Comparison of ENCODE assay signal across 8 mouse cellular contexts in the genomic region with DNA sequence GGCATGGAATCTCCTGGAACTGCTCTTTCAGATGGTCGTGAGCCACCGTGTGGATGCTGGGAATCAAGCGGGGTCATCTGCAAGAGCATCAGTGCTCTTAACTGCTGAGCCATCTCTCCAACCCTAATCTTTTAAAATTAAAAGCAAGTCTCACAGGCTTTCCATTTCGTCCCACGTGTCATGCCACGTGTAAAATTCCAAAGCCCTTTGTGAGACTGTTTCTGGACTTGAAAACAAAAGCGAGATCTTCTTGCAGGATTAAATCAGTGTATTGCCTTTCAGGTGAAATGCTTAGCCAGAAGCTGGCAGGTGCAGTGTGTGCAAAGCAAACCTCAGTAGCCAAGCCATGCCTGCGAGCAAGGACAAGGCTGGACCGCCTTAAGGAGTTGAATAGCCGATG. TPM values are rescaled to one million over a fixed set of nuclear protein-coding genes. Genes with fewer than 3 reads are reported as not detected.
DNase-seq lines count a peak whose midpoint lies in the region; ATAC-seq and TF ChIP-seq lines count a peak whose summit lies in the region.

No protein-coding gene starts in this region.

- H3K36me3 ChIP-seq in thymus, adult 2 months (ENCODE audit: control insufficient read depth, insufficient read depth, low read length): no peaks in the 10 kb centered on the region
- peaks cover 6% of the 10 kb centered on the region; the same call in 1 of the 2 replicates for H3K36me3 ChIP-seq in liver, embryonic 13.5 days

- H3K4me3 ChIP-seq in gastrocnemius, adult 2 months: peak overlapping the region; percentile 96
- H3K4me3 ChIP-seq in thymus, adult 2 months (ENCODE audit: control insufficient read depth, insufficient read depth, low read length): peak overlapping the region; percentile 75
- H3K4me3 ChIP-seq in liver, embryonic 13.5 days (replicated peaks): peak overlapping the region; percentile 82

- peak overlapping the region; percentile 89 for H3K9ac ChIP-seq in liver, embryonic 13.5 days

- intact Hi-C loops in gastrocnemius, adult 2 months (cut with DNase I): no loop called here
- intact Hi-C loops in gastrocnemius, postnatal 36 days (cut with DNase I): no loop called here
- intact Hi-C loops in gastrocnemius, postnatal 14 days (cut with DNase I; ENCODE audit: low total_unique reads): no loop called here

- 46% methylated on average over 10 of the region's 10 CpGs for WGBS in thymus, adult 2 months
- 42% methylated on average over 10 of the region's 10 CpGs for WGBS in liver, embryonic 13.5 days (ENCODE audit: insufficient replicate concordance)

- H3K9me3 ChIP-seq in liver, embryonic 13.5 days (replicated peaks): no peaks in the 10 kb centered on the region

- peak overlapping the region; percentile 93 for H3K4me2 ChIP-seq in liver, embryonic 13.5 days

- H3K27me3 ChIP-seq in thymus, adult 2 months (ENCODE audit: control insufficient read depth, insufficient read depth, low read length): no peaks in the 10 kb centered on the region
- H3K27me3 ChIP-seq in liver, embryonic 13.5 days: no peaks in the 10 kb centered on the region

- no peak for TF ChIP-seq CTCF in gastrocnemius, adult 2 months (IDR thresholded peaks at IDR 0.05)
- TF ChIP-seq CTCF in thymus, adult 2 months (IDR thresholded peaks at IDR 0.05; ENCODE audit: borderline replicate concordance, control insufficient read depth, extremely low read depth, insufficient read depth, low read length, poor library complexity): no peak

- no peak for ATAC-seq in liver, embryonic 13.5 days (ENCODE audit: low read depth)

- TF ChIP-seq POLR2A in thymus, adult 2 months (IDR thresholded peaks at IDR 0.05; ENCODE audit: control insufficient read depth, extremely low read depth, insufficient read depth, low read length, poor library complexity): no peak

- peaks cover 12% of the 10 kb centered on the region for H3K4me1 ChIP-seq in thymus, adult 2 months (replicated peaks; ENCODE audit: control insufficient read depth, insufficient read depth, low read length)
- H3K4me1 ChIP-seq in liver, embryonic 13.5 days (replicated peaks): peaks cover 21% of the 10 kb centered on the region

- DNase-seq in gastrocnemius, adult 2 months: no peak
- DNase-seq in gastrocnemius, postnatal 36 days: no peak
- no peak for DNase-seq in thymus, adult 2 months
- no peak for DNase-seq in thymus, postnatal 25 days
- DNase-seq in liver, embryonic 13.5 days: no peak
- no peak for DNase-seq in urinary bladder, postnatal 14 days (ENCODE audit: low spot score)
- DNase-seq in gastrocnemius, postnatal 14 days: no peak
- DNase-seq in spleen, adult 12 weeks (ENCODE audit: low spot score): no peak

- H3K27ac ChIP-seq in gastrocnemius, adult 2 months: peak overlapping the region; percentile 89
- H3K27ac ChIP-seq in thymus, adult 2 months (ENCODE audit: control insufficient read depth, insufficient read depth, low read length): no peak overlapping the region
- H3K27ac ChIP-seq in liver, embryonic 13.5 days: peak overlapping the region; percentile 76

RNA-seq across cellular contexts. Expression of gene 1810055G02Rik, which starts 0.5 kb away (rescaled TPM):
- 1 to 10 TPM; 9.6 to 9.8 TPM for total RNA-seq in gastrocnemius, adult 2 months (2021)
- total RNA-seq in gastrocnemius, postnatal 36 days (2021): 10 to 100 TPM; 10.6 to 11.1 TPM
- 24.8 and 25.2 TPM in 2 replicates for polyA plus RNA-seq in thymus, adult 2 months (2012; rRNA removed)
- polyA plus RNA-seq in liver, embryonic 13.5 days (2015; fragmentation: Nextera tagmentation; extraction: Ambion mirVana): 13.2 and 14.5 TPM in 2 replicates
- 10 to 100 TPM in 1 of 2 experiments, 1 to 10 TPM in 1; 9.7 to 15.9 TPM for total RNA-seq in gastrocnemius, postnatal 14 days (2021)

RNA-seq across cellular contexts. Expression of gene Lrp5, which starts 21.2 kb away (rescaled TPM):
- total RNA-seq in gastrocnemius, adult 2 months (2021): 10 to 100 TPM; 21.4 to 30.4 TPM
- total RNA-seq in gastrocnemius, postnatal 36 days (2021): 10 to 100 TPM; 21.9 to 22.9 TPM
- polyA plus RNA-seq in thymus, adult 2 months (2012; rRNA removed): 35.9 and 48.9 TPM in 2 replicates
- 1.9 and 2.0 TPM in 2 replicates for polyA plus RNA-seq in liver, embryonic 13.5 days (2015; fragmentation: Nextera tagmentation; extraction: Ambion mirVana)
- 10 to 100 TPM; 33.0 to 39.3 TPM for total RNA-seq in gastrocnemius, postnatal 14 days (2021)

RNA-seq across cellular contexts. Expression of gene Kmt5b, which starts 59.7 kb away (rescaled TPM):
- total RNA-seq in gastrocnemius, adult 2 months (2021): 10 to 100 TPM; 21.7 to 24.2 TPM
- 10 to 100 TPM; 20.8 to 22.5 TPM for total RNA-seq in gastrocnemius, postnatal 36 days (2021)
- 32.9 and 43.6 TPM in 2 replicates for polyA plus RNA-seq in thymus, adult 2 months (2012; rRNA removed)
- 6.5 and 8.9 TPM in 2 replicates for polyA plus RNA-seq in liver, embryonic 13.5 days (2015; fragmentation: Nextera tagmentation; extraction: Ambion mirVana)
- 10 to 100 TPM; 20.1 to 20.2 TPM for total RNA-seq in gastrocnemius, postnatal 14 days (2021)
